Mouse (Mus musculus) liver, postnatal 0 days (tissue): ENCODE measurements around the gene Rfesd.

Experiments used
- CTCF ChIP-seq: sonication (generic); IDR thresholded peaks from 2 replicates; pipeline ENCODE4 v1.5.1; 2016; ENCODE audit warnings: antibody characterized with exemption, low read depth
- EP300 ChIP-seq: IDR thresholded peaks from 2 replicates; pipeline ENCODE4 v1.6.1; 2016; ENCODE audit warnings: antibody characterized with exemption, low read depth, mild to moderate bottlenecking

- TF ChIP-seq CTCF (no peak), EP300 (no peak)
Observed at GRCm38 (mm10) chr13:76056896-76057266, 38.4 kb upstream of the Rfesd start, which contains the start of gene Gpr150.
